Mouse (Mus musculus) natural killer cell, adult 2 months (primary cell): ENCODE results near the gene Slc2a4.
"Not testable (repeated sequence)": the region's sequence is repeated elsewhere in the genome, so short reads cannot be mapped to it uniquely, and the experiment has no call there.

Experiments used
- DNase-seq, 2 experiments: peaks; one replicate each; pipeline ENCODE4 v3.0.0; 2022; ENCODE audit warnings: low spot score in 2 of 2

The Slc2a4 gene

GRCm38 (mm10) chr11:69939731-69940130 lies 8.3 kb downstream of the Slc2a4 start:
- DNase-seq: no peak

DNA sequence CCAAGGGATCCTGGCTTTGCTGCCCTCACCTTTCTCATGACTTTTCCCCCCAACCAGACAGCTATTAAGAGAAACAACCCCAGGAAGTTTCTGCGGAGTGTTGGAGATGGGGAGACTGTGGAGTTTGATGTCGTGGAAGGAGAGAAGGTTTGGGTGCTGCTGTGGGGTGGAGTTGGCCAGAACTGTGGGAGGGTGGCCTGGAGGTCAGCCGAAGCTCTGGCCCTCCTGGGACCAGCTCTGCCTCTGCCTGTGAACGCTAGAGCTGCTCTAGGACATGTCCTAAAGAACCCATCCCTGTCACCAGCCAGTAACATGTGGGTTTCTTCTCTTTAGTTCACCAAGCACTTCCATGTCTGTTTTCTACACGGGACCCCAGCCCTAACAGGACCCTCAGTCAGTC lies 8.8 kb downstream of the Slc2a4 start:
- DNase-seq: no peak

- DNase-seq: no peak
These were observed 9.5 kb downstream of the Slc2a4 start for GRCm38 (mm10) chr11:69938401-69938979.

GRCm38 (mm10) chr11:69937834-69938233 lies 10.2 kb downstream of the Slc2a4 start:
- no peak for DNase-seq

DNA sequence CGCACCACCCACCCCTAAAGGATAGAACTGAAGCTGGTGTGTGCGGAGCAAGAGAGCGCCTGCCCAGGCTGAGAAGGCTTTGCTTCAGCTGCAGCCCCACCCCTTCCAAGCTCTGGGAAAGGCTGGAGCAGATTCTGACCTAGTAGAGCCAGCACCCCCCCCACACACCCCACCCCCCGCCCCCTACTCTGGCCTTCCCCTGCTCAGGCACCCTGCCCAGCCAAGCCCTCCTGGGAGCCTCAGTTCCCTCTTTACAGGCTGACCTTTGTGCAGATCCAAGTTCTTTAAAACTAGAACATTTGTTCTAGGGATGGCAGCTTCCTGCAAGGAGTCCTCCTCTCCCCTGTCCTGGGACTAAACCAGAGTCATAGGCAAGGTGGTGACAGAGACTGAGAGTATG lies 10.6 kb downstream of the Slc2a4 start:
- DNase-seq: no peak

DNA sequence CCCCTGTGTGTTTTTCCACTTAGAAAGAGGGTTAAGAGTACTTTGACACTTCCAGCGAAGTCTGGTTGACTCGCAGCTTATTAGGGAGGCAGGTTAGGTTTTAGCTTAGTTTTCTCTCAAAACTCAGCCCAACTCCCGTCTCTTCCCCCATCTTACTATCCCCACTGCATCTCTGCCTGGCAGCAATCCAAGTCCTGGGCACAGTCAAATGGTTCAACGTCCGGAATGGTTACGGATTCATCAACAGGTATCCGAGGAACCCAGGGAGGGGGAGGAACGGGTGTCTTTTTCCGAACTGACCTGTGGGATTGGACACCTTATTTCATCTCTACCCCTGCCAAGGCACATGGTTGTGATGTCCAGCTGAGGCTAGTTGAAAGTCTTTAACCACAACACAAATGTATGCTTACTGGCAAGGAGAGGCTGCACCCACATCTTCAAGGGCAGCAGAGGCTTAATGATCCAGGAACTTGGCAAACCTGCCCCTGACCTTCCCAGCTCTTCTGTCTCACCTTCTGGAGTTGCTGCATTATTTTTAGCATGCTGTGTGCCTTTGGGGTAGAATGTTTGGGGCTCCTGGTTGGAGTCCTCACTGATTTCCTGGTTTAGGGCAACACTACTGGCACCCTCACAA lies 11.2 kb downstream of the Slc2a4 start:
- no peak for DNase-seq

DNA sequence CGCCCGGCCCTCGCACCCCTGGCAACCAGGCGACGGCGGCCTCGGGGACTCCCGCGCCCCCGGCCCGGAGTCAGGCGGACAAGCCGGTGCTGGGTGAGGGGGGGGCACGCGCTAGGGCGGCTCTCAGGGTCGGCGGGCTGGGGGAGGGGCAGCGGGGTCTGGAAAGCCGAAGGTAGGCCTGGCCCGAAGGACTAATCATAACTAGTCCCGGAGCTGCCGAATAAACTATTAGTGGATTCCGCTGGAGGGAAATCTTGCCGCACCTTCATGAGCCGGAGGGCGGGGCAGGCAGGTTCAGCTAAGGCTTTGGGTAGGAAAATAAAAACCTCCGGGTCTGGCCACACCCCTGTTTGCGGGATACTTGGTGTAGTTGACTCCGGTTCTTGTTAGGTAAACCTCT lies 11.8 kb downstream of the Slc2a4 start:
- DNase-seq: no peak

GRCm38 (mm10) chr11:69935137-69935879 lies 12.7 kb downstream of the Slc2a4 start, which contains the start of gene Ybx2:
Ybx2 (plus strand) TSS chr11:69935796.
- peak; percentile 69 to 84 for DNase-seq

DNA sequence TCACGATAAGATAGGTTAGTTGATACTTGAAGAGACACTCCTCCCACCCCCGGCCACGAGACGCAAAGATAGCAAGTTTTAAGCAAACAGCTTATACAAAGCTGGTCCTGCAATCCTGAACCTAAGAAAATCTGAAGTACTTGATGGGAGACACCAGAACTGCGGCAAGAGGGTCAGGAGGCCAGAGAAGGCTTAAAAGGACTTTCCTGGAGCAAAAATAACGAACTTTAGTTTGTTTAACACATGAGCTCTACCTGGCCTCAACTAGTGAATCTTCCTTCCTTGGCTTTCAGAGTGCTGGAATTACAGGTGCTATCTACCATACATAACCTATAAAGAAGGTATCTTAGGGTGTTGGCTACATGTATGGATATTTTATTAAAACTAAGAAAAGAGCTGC lies 13.3 kb downstream of the Slc2a4 start:
- no peak for DNase-seq

- peak; percentile 85 to 89 for DNase-seq
These were observed 13.8 kb downstream of the Slc2a4 start for GRCm38 (mm10) chr11:69934169-69934568.

DNA sequence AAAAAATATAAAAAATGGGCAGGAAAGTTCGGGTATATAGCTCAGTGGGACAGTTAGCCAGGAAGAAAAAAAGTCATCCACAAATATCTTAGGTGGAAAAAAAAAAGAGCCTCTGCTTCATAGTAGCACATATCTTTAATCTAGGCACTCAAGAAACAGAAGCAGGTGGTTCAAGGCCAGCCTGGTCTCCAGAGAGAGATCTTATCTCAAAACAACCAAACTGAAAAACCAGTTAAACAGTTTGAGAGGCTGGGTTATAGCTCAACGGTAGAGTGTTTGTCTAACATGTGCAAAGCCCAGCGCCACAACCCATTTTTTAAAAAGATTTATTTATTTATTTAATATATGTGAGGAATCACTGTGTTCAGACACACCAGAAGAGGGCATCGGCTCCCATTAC lies 14.9 kb downstream of the Slc2a4 start:
- DNase-seq: no peak

DNA sequence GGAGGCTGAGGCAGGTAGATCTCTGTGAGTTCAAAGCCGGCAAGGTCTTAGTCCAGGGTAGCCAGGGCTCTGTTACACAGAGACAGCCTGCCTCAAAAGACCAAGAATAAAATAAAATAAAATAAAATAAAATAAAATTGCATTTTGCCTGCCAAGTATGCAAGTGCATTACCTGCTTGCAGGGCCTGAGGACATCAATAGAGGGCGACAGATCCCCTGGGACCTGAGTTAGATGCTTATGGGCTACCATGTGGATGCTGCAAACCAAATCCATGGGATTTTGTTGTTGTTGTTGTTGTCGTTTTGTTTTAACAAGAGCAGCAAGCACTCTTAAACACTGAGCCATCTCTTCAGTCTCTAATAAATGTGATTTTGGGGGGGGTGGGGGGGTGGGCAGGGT lies 15.7 kb downstream of the Slc2a4 start:
- no peak for DNase-seq

DNA sequence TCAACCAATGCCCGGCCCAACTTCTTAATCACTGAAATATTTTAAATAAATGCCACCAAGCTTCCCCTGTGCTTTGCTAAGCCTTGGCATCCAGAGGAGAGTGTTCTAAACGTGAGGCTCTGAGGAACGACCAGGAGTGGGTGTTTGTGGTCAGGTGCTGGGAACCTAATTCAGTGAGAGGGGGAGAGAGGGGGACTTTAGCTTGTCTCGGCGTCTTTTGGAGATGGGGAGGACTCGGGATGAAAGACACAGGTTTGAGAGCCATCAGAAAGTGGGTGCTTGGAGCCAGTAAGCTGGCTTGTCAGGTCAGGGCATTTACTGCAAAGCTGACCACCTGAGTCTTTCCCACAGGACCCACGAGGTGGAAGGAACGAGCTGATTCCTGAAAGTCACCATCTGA lies 16.2 kb downstream of the Slc2a4 start:
- DNase-seq: no peak

GRCm38 (mm10) chr11:69930967-69931537 lies 16.9 kb downstream of the Slc2a4 start:
- DNase-seq: no peak

DNA sequence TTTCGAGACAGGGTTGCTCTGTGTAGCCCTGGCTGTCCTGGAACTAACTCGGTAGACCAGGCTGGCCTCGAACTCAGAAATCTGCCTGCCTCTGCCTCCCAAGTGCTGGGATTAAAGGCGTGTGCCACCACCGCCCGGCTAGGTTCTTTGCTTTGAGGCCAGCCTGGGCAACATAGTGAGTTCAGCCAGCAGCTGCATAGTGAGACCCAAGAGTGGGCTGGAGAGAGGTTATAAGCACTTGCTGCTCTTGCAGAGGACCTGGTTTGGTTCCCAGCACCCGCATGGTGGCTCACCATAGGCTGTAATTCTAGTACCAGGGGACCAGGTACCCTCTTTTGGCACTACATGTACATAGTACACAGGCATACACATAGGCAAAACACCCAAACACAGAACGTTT lies 17.8 kb downstream of the Slc2a4 start:
- DNase-seq: not testable (repeated sequence)

DNA sequence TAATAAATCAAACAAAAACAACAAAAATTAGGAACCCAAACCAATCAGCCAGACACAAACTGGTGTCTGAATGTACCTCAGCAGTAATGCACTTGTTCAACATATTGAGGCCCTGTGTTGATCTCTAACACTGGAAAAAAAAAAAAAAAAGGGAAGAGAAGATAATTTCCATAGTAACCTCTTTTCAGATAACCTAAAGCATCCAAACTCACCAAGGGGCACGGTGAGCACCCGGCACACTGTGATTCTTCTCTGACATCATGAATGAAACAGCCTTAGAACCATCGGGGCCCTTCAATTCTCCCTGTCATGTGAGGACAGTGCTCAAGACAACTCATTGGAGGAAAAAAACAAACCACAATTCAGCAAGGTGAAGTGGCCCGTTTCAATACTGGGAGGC lies 18.3 kb downstream of the Slc2a4 start:
- DNase-seq: no peak

DNA sequence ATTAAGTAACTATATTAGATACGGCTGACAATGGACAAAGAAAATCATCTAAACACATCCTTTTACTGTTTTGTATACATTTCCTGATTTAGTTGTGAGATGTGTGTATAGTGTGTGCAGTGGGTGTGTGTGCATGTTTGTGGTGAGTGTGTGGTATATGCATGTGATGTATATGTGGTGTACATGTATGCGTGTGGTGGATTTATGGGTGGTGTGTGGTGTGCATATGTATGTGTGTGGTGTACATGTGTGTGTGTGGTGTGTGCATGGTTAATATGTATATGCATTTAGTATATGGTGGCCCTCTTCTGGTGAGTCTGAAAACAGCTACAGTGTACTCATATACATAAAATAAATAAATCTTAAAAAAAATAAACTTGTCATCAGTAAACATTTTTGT lies 20.5 kb downstream of the Slc2a4 start:
- DNase-seq: no peak

DNA sequence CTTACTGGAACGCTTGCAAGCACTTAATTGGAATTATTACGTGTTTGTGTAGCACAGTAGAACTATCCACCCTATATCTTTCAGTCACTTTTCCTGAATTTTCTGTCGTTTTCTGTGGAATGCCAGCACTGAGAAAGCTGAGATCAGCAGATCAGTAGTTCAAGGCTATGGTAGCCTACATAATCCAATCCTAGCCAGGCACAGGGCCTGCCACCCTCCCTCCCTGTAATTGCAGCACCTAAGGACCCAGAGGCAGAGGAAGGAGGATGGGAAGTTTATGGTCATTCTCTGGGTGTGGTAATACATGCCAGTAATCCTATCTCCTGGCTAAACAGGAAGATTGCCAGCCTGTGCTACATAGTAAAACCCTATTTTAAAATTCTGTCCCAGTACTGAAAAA lies 25.2 kb downstream of the Slc2a4 start:
- no peak for DNase-seq

DNA sequence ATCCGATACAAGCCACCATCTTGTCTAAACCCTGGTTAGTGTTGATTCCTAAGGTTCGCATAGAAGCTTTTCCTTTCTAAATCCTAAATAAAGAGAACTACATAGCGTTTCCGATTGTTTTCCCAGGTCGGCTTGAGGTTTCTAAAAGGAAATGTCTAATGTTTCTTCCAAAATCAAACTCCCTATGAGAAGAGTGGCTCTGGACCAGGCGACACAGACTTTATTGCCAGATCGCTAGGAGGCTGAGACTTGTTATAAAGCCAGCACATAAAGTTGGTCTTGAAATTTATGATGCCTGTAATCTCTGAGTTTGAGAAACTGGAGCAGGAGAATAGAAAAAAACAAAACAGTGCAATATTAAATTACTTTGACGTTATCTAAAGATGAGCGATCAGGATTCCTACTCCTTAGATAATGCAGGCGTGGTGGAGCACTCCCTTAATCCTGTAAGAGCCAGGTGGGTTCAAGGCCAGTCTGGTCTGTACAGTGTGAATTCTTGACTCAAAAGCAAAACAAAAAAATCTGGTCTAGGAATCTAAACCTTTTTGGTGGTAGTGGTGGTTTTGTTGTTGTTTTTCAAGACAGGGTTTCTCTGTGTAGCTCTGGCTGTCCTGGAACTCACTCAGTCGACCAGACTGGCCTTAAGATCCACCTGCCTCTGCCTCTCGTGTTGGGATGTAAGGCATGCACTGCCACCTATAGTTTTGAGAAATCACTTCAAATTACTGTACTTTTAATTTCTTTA lies 25.8 kb downstream of the Slc2a4 start:
- DNase-seq: no peak

DNA sequence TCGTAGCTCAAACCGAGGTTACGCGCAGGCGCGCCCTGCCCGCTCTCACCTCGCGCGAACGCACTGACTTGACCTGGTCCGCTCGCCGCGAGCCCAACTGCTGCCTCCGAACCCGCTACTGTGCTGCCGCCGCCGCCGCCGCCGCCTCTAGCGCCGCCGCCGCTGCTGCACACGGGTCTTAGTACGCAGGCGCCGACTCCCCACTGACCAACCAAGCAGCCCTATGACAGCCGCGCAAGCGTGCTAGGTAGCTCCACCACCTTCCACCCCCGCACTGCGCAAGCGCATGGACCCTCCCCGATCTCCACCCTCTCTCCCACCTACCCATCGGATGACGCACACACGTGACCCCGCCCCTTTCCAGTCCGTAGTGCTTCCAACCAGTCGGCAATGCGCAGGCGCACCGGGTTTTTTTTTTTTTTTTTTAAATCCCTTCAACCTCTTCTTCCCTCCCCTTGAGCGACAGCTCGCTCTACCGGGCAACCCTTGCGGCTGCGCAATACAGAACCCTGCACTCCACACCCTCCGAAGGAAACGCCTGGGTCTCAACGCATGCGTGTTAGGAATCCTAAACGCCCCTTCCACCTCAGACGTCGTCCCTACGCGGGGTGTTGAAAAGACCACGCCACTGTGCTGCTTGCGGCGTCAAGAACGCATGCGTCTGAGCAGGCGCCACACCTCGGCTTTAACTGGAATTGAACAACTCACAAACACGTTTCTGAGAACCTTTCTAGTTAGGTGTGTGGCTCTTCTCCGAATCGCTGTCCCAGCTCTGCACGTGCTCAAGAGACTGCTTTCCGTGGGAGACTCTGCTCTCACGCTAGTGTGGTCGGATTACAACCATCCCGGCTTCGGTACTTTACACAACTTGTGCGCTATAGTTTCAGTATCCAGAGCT lies 26.6 kb downstream of the Slc2a4 start, which contains the start of gene Eif5a:
Eif5a (minus strand) TSS at position 845 of the 898 bp plus-strand sequence.
- DNase-seq: peak; percentile 100
